Mouse (Mus musculus) lung, embryonic 14.5 days (tissue): ENCODE measurements around the gene Armcx4. TPM values are rescaled to one million over a fixed set of nuclear protein-coding genes. Genes with fewer than 3 reads are reported as not detected.
"Not testable (repeated sequence)": the region's sequence is repeated elsewhere in the genome, so short reads cannot be mapped to it uniquely, and the experiment has no call there.

Source experiments
- ATAC-seq: fragments of 200-750 bp; cut with Nextera tagmentation; 2 replicates; pipeline ENCODE4 v1.8.0; 2017; ENCODE audit warnings: mild to moderate bottlenecking, moderate TSS enrichment, moderate library complexity; ENCODE audit not compliant: insufficient read depth
- DNase-seq: peaks from one replicate; pipeline ENCODE4 v3.0.0-alpha.2; 2015
- H3K27ac ChIP-seq: fragments of 300-500 bp; sonication (generic); 2 replicates; pipeline ENCODE4 v1.5.1; 2014; ENCODE audit warnings: low read depth, mild to moderate bottlenecking, moderate library complexity
- H3K27me3 ChIP-seq: fragments of 300-500 bp; sonication (generic); 2 replicates; pipeline ENCODE4 v1.6.1; 2014; ENCODE audit warnings: low read length, control low read depth; ENCODE audit not compliant: insufficient read depth
- H3K36me3 ChIP-seq: fragments of 300-500 bp; sonication (generic); 2 replicates; pipeline ENCODE4 v1.6.1; 2014; ENCODE audit warnings: control low read depth; ENCODE audit not compliant: insufficient read depth
- H3K4me1 ChIP-seq: fragments of 300-500 bp; sonication (generic); 2 replicates; pipeline ENCODE4 v1.6.1; 2014; ENCODE audit warnings: antibody characterized with exemption, control low read depth; ENCODE audit not compliant: insufficient read depth
- H3K4me2 ChIP-seq: fragments of 300-500 bp; sonication (generic); 2 replicates; pipeline ENCODE4 v1.6.1; 2014; ENCODE audit warnings: mild to moderate bottlenecking
- H3K4me3 ChIP-seq: fragments of 300-500 bp; sonication (generic); 2 replicates; pipeline ENCODE4 v1.5.1; 2014; ENCODE audit warnings: low read depth, low read length
- H3K9ac ChIP-seq: fragments of 300-500 bp; sonication (generic); 2 replicates; pipeline ENCODE4 v1.6.1; 2014
- H3K9me3 ChIP-seq: fragments of 300-500 bp; sonication (generic); 2 replicates; pipeline ENCODE4 v1.6.1; 2016; ENCODE audit warnings: low read depth, low read length, control low read depth
- CTCF ChIP-seq: IDR thresholded peaks from 2 replicates; pipeline ENCODE4 v1.5.1; 2016; ENCODE audit warnings: antibody characterized with exemption, low read depth
- WGBS: fragments of 180-500 bp; shearing (Covaris S2); extraction: QIAGEN DNeasy Blood & Tissue Kit; methylation state at CpG from one replicate; pipeline ENCODE4 v1.1.7; 2014; 5-methylcytosine and 5-hydroxymethylcytosine counted together
- polyA plus RNA-seq: library from polyadenylated mRNA; unstranded; fragments of >200 nt; fragmentation: Nextera tagmentation; extraction: Ambion mirVana; gene quantifications from 2 replicates; pipeline ENCODE4 v1.2.1, GENCODE M21; 2014

Armcx4 gene
- polyA plus RNA-seq, 1 experiment from 2014 or later: 6.3 TPM

GRCm38 (mm10) chrX:134716863-134717262 is 30.5 kb downstream of the Armcx4 start:
- H3K4me1 ChIP-seq: no peaks in the 10 kb centered on the region
- H3K27me3 ChIP-seq: no peaks in the 10 kb centered on the region
- H3K4me2 ChIP-seq: no peak overlapping the region
- no peak overlapping the region for H3K9ac ChIP-seq
- H3K36me3 ChIP-seq: peaks cover 8% of the 10 kb centered on the region; the same call in 1 of the 2 replicates
- no peak overlapping the region for H3K4me3 ChIP-seq
- 35% methylated on average over 3 of the region's 3 CpGs for WGBS
- no peak overlapping the region for H3K27ac ChIP-seq
- no peak for TF ChIP-seq CTCF
- no peak for ATAC-seq
- H3K9me3 ChIP-seq: no peaks in the 10 kb centered on the region
- peak; percentile 5 for DNase-seq

GRCm38 (mm10) chrX:134717752-134718308 is 31.5 kb downstream of the Armcx4 start, which contains the start of gene Armcx1:
Gene Armcx1, plus strand, starts transcription at chrX:134717963.
- Histone ChIP-seq H3K4me2 (peak within 1 kb of the TSS; percentile 58), H3K4me1 (no peaks in the 10 kb centered on the region), H3K36me3 (peaks cover 8% of the 10 kb centered on the region; the same call in 1 of the 2 replicates), H3K27ac (peak within 1 kb of the TSS; percentile 94), H3K9me3 (no peaks in the 10 kb centered on the region), H3K27me3 (no peaks in the 10 kb centered on the region), H3K4me3 (peak within 1 kb of the TSS; percentile 46), H3K9ac (peak within 1 kb of the TSS; percentile 65)
- peak; percentile 95 for ATAC-seq
- DNase-seq: peak; percentile 78
- TF ChIP-seq CTCF: no peak
- 8% methylated on average over 16 of the region's 16 CpGs for WGBS

GRCm38 (mm10) chrX:134718524-134718923 is 32.2 kb downstream of the Armcx4 start:
- Histone ChIP-seq H3K36me3 (peaks cover 8% of the 10 kb centered on the region; the same call in 1 of the 2 replicates), H3K27me3 (no peaks in the 10 kb centered on the region), H3K4me3 (peak overlapping the region; percentile 46), H3K27ac (peak overlapping the region; percentile 94; the same call in 1 of the 2 replicates), H3K4me1 (no peaks in the 10 kb centered on the region), H3K9ac (peak overlapping the region; percentile 65), H3K9me3 (no peaks in the 10 kb centered on the region), H3K4me2 (peak overlapping the region; percentile 58)
- 9% methylated on average over 14 of the region's 14 CpGs for WGBS
- DNase-seq (peak; percentile 85), ATAC-seq (peak; percentile 92)
- TF ChIP-seq CTCF: no peak

- H3K4me1 ChIP-seq, H3K27ac ChIP-seq, H3K9me3 ChIP-seq, H3K27me3 ChIP-seq, H3K4me3 ChIP-seq, H3K9ac ChIP-seq, H3K36me3 ChIP-seq, DNase-seq, H3K4me2 ChIP-seq: not testable (repeated sequence)
- WGBS: 53% methylated on average over 1 of the region's 2 CpGs
- ATAC-seq: peak; percentile 77
Observed at GRCm38 (mm10) chrX:134723762-134724161, 37.4 kb downstream of the Armcx4 start.

- Histone ChIP-seq H3K4me1 (no peaks in the 10 kb centered on the region), H3K9me3 (no peaks in the 10 kb centered on the region), H3K27ac (no peak overlapping the region), H3K9ac (no peak overlapping the region), H3K4me3 (no peak overlapping the region), H3K36me3 (no peaks in the 10 kb centered on the region), H3K4me2 (no peak overlapping the region), H3K27me3 (no peaks in the 10 kb centered on the region)
- TF ChIP-seq CTCF: peak; percentile 74
- DNase-seq (peak; percentile 69), ATAC-seq (no peak)
- WGBS: 41% methylated on average over 4 of the region's 4 CpGs
Observed at GRCm38 (mm10) chrX:134729778-134730177, 43.5 kb downstream of the Armcx4 start.

GRCm38 (mm10) chrX:134737796-134738195 is 51.5 kb downstream of the Armcx4 start:
- ATAC-seq: no peak
- Histone ChIP-seq H3K27ac (no peak overlapping the region), H3K4me1 (no peaks in the 10 kb centered on the region), H3K27me3 (no peaks in the 10 kb centered on the region), H3K36me3 (no peaks in the 10 kb centered on the region), H3K9ac (no peak overlapping the region), H3K4me2 (no peak overlapping the region), H3K4me3 (no peak overlapping the region), H3K9me3 (no peaks in the 10 kb centered on the region)
- no peak for DNase-seq
- 100% methylated on average over 1 of the region's 1 CpGs for WGBS
- TF ChIP-seq CTCF: no peak

GRCm38 (mm10) chrX:134739160-134739559 is 52.8 kb downstream of the Armcx4 start:
- H3K27ac ChIP-seq: no peak overlapping the region
- no peaks in the 10 kb centered on the region for H3K4me1 ChIP-seq
- no peak overlapping the region for H3K4me2 ChIP-seq
- no peaks in the 10 kb centered on the region for H3K36me3 ChIP-seq
- no peak for TF ChIP-seq CTCF
- DNase-seq (no peak), ATAC-seq (no peak)
- H3K27me3 ChIP-seq: no peaks in the 10 kb centered on the region
- no peak overlapping the region for H3K9ac ChIP-seq
- 51% methylated on average over 4 of the region's 4 CpGs for WGBS
- H3K4me3 ChIP-seq: no peak overlapping the region
- H3K9me3 ChIP-seq: no peaks in the 10 kb centered on the region
